Mouse (Mus musculus) midbrain, postnatal 0 days (tissue): ENCODE data around the gene Prex1. TPM values are rescaled to one million over a fixed set of nuclear protein-coding genes. Genes with fewer than 3 reads are reported as not detected.
A peak's percentile ranks its signal among the peaks of the same experiment; 100 is the strongest.

ENCODE experiments used
- ATAC-seq: fragments of 200-750 bp; cut with Nextera tagmentation; 2 replicates; pipeline ENCODE4 v1.8.0; 2017; ENCODE audit warnings: moderate number of reproducible peaks, mild to moderate bottlenecking, moderate TSS enrichment, moderate library complexity; ENCODE audit not compliant: low FRiP score
- DNase-seq: peaks from one replicate; pipeline ENCODE4 v3.0.0-alpha.2; 2015; ENCODE audit warnings: low spot score
- H3K27ac ChIP-seq: fragments of 300-500 bp; sonication (generic); 2 replicates; pipeline ENCODE4 v1.5.1; 2014; ENCODE audit warnings: low read depth, mild to moderate bottlenecking, low read length, mixed read lengths
- H3K27me3 ChIP-seq: fragments of 300-500 bp; sonication (generic); 2 replicates; pipeline ENCODE4 v1.6.1; 2014; ENCODE audit warnings: low read length, control low read depth, mixed read lengths; ENCODE audit not compliant: insufficient read depth
- H3K36me3 ChIP-seq: fragments of 300-500 bp; sonication (generic); 2 replicates; pipeline ENCODE4 v1.6.1; 2014; ENCODE audit warnings: low read length, control low read depth, mixed read lengths; ENCODE audit not compliant: insufficient read depth
- H3K4me1 ChIP-seq: fragments of 300-500 bp; sonication (generic); 2 replicates; pipeline ENCODE4 v1.6.1; 2014; ENCODE audit warnings: mild to moderate bottlenecking, control low read depth, antibody characterized with exemption, low read length, mixed read lengths; ENCODE audit not compliant: insufficient read depth
- H3K4me2 ChIP-seq: fragments of 300-500 bp; sonication (generic); 2 replicates; pipeline ENCODE4 v1.6.1; 2014; ENCODE audit warnings: low read depth, mild to moderate bottlenecking, low read length, mixed read lengths; ENCODE audit not compliant: poor library complexity, severe bottlenecking
- H3K4me3 ChIP-seq: fragments of 300-500 bp; sonication (generic); 2 replicates; pipeline ENCODE4 v1.5.1; 2014; ENCODE audit warnings: low read depth, mild to moderate bottlenecking, low read length, moderate library complexity
- H3K9ac ChIP-seq: fragments of 300-500 bp; sonication (generic); replicated peaks from 2 replicates; pipeline ENCODE4 v1.6.1; 2014; ENCODE audit warnings: mild to moderate bottlenecking, low read length, moderate library complexity, mixed read lengths; ENCODE audit not compliant: poor library complexity, severe bottlenecking
- H3K9me3 ChIP-seq: fragments of 300-500 bp; sonication (generic); 2 replicates; pipeline ENCODE4 v1.6.1; 2016; ENCODE audit warnings: low read length, control low read depth
- CTCF ChIP-seq: IDR thresholded peaks from 2 replicates; pipeline ENCODE4 v1.5.1; 2016; ENCODE audit warnings: antibody characterized with exemption, mild to moderate bottlenecking
- WGBS: fragments of 180-500 bp; shearing (Covaris S2); extraction: QIAGEN DNeasy Blood & Tissue Kit; methylation state at CpG from one replicate; pipeline ENCODE4 v1.1.7; 2014; 5-methylcytosine and 5-hydroxymethylcytosine counted together
- polyA plus RNA-seq: library from polyadenylated mRNA; unstranded; fragments of >200 nt; fragmentation: Nextera tagmentation; extraction: Ambion mirVana; gene quantifications from 2 replicates; pipeline ENCODE4 v1.2.1, GENCODE M21; 2015
- total RNA-seq: library from RNA; depleted of rRNA; stranded (reverse); fragments of >200 nt; gene quantifications from 2 replicates; pipeline ENCODE4 v1.2.3, GENCODE M21; 2014

Gene Prex1
- total and polyA plus RNA-seq, 2 experiments from 2014 or later, result 17.4 to 53.8 TPM

GRCm38 (mm10) chr2:166615338-166616075 lies 98.1 kb downstream of the Prex1 start:
- 83% methylated on average over 2 of the region's 2 CpGs for WGBS
- no peaks in the 10 kb centered on the region for H3K9me3 ChIP-seq
- H3K27ac ChIP-seq, result no peak overlapping the region
- H3K4me1 ChIP-seq, result no peaks in the 10 kb centered on the region
- no peak overlapping the region for H3K9ac ChIP-seq
- DNase-seq, result no peak
- TF ChIP-seq CTCF, result no peak
- no peaks in the 10 kb centered on the region for H3K36me3 ChIP-seq
- ATAC-seq, result no peak
- no peak overlapping the region for H3K4me2 ChIP-seq
- no peaks in the 10 kb centered on the region for H3K27me3 ChIP-seq
- no peak overlapping the region for H3K4me3 ChIP-seq

DNA sequence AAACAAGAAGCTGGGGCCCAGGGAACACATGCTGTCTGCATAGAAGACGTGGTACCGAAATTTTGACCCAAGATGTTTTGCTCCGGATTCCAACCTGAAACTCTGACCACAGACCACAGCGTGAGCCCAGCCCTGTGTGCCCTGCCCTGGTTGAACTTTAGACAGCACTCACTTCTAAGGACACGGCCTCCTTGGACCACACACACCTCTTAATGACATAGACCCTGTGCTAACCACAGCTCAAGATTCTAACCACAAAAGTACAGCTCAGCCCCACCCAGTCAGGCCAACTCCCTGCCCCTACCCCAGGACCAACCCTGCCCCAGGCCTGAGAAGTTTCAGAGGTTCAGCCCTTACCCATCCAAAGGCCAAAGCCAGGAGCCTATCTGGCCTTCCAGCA lies 103.4 kb downstream of the Prex1 start:
- Histone ChIP-seq H3K9me3 (no peaks in the 10 kb centered on the region), H3K4me1 (no peaks in the 10 kb centered on the region), H3K36me3 (no peaks in the 10 kb centered on the region), H3K9ac (no peak overlapping the region), H3K4me2 (no peak overlapping the region), H3K27ac (no peak overlapping the region), H3K27me3 (no peaks in the 10 kb centered on the region), H3K4me3 (no peak overlapping the region)
- DNase-seq (no peak), ATAC-seq (no peak)
- 95% methylated on average over 5 of the region's 5 CpGs for WGBS
- no peak for TF ChIP-seq CTCF

- Histone ChIP-seq H3K27ac (0 out of 2 replicates have a peak overlapping the region, but pooled peaks have one; percentile 34), H3K4me3 (no peak overlapping the region), H3K36me3 (no peaks in the 10 kb centered on the region), H3K27me3 (no peaks in the 10 kb centered on the region), H3K9me3 (no peaks in the 10 kb centered on the region), H3K9ac (no peak overlapping the region), H3K4me1 (no peaks in the 10 kb centered on the region), H3K4me2 (no peak overlapping the region)
- TF ChIP-seq CTCF, result no peak
- no peak for ATAC-seq
- WGBS, result 15% methylated on average over 8 of the region's 8 CpGs
- DNase-seq, result no peak
These were observed 105.1 kb downstream of the Prex1 start for GRCm38 (mm10) chr2:166608509-166608908.

DNA sequence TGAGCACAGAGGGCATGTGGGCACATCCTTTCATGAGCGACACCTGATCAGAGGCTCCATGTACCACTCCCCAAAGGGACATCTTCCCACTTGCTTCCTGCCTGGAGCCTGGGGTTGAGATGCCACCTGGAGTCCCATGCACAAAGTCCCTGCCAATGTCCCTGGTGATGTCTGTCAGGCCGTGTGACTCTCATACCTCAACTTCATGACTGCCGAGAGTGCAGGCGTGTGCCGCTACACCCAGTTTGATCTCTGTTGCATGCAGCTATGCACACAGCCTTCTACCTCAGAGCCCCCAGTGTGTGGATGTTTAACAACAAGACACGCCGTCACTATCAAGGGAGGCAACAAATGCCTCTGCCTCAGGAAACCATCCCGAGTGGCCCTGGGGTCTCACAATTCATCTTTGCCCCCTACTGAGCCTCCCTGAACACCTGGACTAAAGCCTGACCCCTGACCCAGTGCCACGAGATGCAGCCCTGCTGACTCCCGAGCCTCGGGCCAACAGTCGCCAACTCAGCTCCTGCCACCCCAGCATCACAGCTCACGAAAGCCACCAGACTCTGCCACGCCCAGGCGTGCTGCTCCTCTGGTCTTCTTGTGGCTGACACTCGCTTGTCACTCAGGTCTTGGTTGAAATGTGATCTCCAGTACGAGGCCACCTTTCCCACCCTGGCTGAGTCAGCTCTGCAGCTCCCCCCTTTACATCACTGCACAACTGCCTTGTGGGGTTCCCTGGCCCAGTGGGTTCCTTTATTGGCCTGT lies 107.0 kb downstream of the Prex1 start:
- TF ChIP-seq CTCF, result no peak
- Histone ChIP-seq H3K9me3 (no peaks in the 10 kb centered on the region), H3K4me1 (no peaks in the 10 kb centered on the region), H3K36me3 (no peaks in the 10 kb centered on the region), H3K9ac (no peak overlapping the region), H3K4me2 (no peak overlapping the region), H3K27ac (no peak overlapping the region), H3K4me3 (no peak overlapping the region), H3K27me3 (no peaks in the 10 kb centered on the region)
- ATAC-seq (no peak), DNase-seq (no peak)
- WGBS, result 82% methylated on average over 17 of the region's 17 CpGs

- 59% methylated on average over 6 of the region's 6 CpGs for WGBS
- no peaks in the 10 kb centered on the region for H3K4me1 ChIP-seq
- H3K36me3 ChIP-seq, result no peaks in the 10 kb centered on the region
- no peak overlapping the region for H3K4me2 ChIP-seq
- H3K27ac ChIP-seq, result no peak overlapping the region
- H3K9ac ChIP-seq, result no peak overlapping the region
- DNase-seq (no peak), ATAC-seq (no peak)
- no peaks in the 10 kb centered on the region for H3K27me3 ChIP-seq
- peak; percentile 36 for TF ChIP-seq CTCF
- no peaks in the 10 kb centered on the region for H3K9me3 ChIP-seq
- H3K4me3 ChIP-seq, result no peak overlapping the region
These were observed 107.6 kb downstream of the Prex1 start for GRCm38 (mm10) chr2:166606053-166606452.
